Mouse (Mus musculus) limb, embryonic 15.5 days (tissue): ENCODE data around the gene Snx8. TPM values are rescaled to one million over a fixed set of nuclear protein-coding genes. Genes with fewer than 3 reads are reported as not detected.
"Not testable (repeated sequence)": the region's sequence is repeated elsewhere in the genome, so short reads cannot be mapped to it uniquely, and the experiment has no call there.

Source experiments
- ATAC-seq: fragments of 200-750 bp; cut with Nextera tagmentation; 2 replicates; pipeline ENCODE4 v1.8.0; 2017; ENCODE audit warnings: low read depth, moderate TSS enrichment; ENCODE audit not compliant: insufficient number of reproducible peaks, low FRiP score, low TSS enrichment
- H3K27ac ChIP-seq: fragments of 300-500 bp; sonication (generic); 2 replicates; pipeline ENCODE4 v1.5.1; 2015; ENCODE audit warnings: moderate library complexity, mild to moderate bottlenecking, inconsistent platforms
- H3K27me3 ChIP-seq: fragments of 300-500 bp; sonication (generic); 2 replicates; pipeline ENCODE4 v1.6.1; 2015; ENCODE audit warnings: inconsistent platforms
- H3K36me3 ChIP-seq: fragments of 300-500 bp; sonication (generic); 2 replicates; pipeline ENCODE4 v1.6.1; 2015; ENCODE audit warnings: inconsistent platforms
- H3K4me1 ChIP-seq: fragments of 300-500 bp; sonication (generic); 2 replicates; pipeline ENCODE4 v1.6.1; 2015; ENCODE audit warnings: inconsistent platforms
- H3K4me2 ChIP-seq: fragments of 300-500 bp; sonication (generic); 2 replicates; pipeline ENCODE4 v1.6.1; 2015; ENCODE audit warnings: mild to moderate bottlenecking, inconsistent platforms
- H3K4me3 ChIP-seq: fragments of 300-500 bp; sonication (generic); 2 replicates; pipeline ENCODE4 v1.5.1; 2015; ENCODE audit warnings: mild to moderate bottlenecking, inconsistent platforms
- H3K9ac ChIP-seq: fragments of 300-500 bp; sonication (generic); 2 replicates; pipeline ENCODE4 v1.6.1; 2015; ENCODE audit warnings: inconsistent platforms
- H3K9me3 ChIP-seq: fragments of 300-500 bp; sonication (generic); 2 replicates; pipeline ENCODE4 v1.6.1; 2016; ENCODE audit warnings: inconsistent platforms
- WGBS: fragments of 180-500 bp; shearing (Covaris S2); methylation state at CpG from one replicate; pipeline ENCODE4 v1.1.7; 2015; 5-methylcytosine and 5-hydroxymethylcytosine counted together
- polyA plus RNA-seq: library from polyadenylated mRNA; unstranded; fragments of >200 nt; fragmentation: Nextera tagmentation; extraction: Ambion mirVana; gene quantifications from 2 replicates; pipeline ENCODE4 v1.2.1, GENCODE M21; 2015

Gene Snx8
- polyA plus RNA-seq, 1 experiment from 2014 or later = 23.8 TPM

DNA sequence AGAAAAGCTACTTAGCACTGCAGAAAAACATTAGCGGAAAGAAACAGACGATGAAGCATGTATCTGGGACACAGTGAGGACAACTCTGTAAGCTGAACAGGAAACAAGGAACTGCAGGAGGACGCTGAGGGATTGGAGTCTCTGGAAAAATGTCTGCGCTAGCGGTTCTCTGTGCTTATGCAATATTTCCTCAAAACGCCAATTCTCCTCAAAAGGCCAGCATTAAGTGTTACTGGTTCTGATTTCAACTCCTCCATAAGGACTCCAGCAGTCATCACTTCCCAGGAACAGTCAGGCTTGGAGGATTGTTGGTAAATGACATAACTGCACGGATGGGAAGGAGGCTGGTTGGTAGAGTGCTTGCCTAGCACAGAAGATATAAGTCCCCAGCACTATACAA is 7.9 kb downstream of the Snx8 start:
- H3K36me3 ChIP-seq = no peaks in the 10 kb centered on the region
- H3K4me3 ChIP-seq = no peak overlapping the region
- H3K9me3 ChIP-seq = no peaks in the 10 kb centered on the region
- no peak overlapping the region for H3K9ac ChIP-seq
- peaks cover 11% of the 10 kb centered on the region for H3K4me1 ChIP-seq
- ATAC-seq = no peak
- no peak overlapping the region for H3K27ac ChIP-seq
- no peak overlapping the region for H3K4me2 ChIP-seq
- H3K27me3 ChIP-seq = no peaks in the 10 kb centered on the region
- 86% methylated on average over 7 of the region's 7 CpGs for WGBS

DNA sequence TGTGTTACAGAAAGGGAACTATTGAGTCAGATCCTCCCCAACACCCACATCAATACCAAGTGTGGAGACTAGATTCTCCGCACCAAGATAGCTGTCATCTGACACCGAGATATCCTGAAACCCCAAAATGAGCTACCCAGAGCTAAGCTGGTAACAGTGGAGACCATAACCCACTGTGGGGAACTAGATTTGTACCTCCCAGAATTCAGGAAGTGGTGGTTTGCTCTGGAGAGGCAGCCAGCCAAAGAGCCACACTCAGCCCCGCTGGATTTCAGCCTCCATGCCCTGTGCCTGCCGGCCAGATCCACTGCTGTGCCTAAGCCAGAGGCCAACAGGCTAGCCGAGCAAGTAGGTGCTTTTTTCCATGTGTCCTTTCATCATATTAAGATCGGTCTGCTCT is 9.8 kb downstream of the Snx8 start:
- H3K9me3 ChIP-seq = no peaks in the 10 kb centered on the region
- H3K27me3 ChIP-seq = no peaks in the 10 kb centered on the region
- H3K27ac ChIP-seq = no peak overlapping the region
- no peaks in the 10 kb centered on the region for H3K36me3 ChIP-seq
- H3K4me1 ChIP-seq = peaks cover 10% of the 10 kb centered on the region
- H3K9ac ChIP-seq = no peak overlapping the region
- no peak overlapping the region for H3K4me3 ChIP-seq
- WGBS = 72% methylated on average over 6 of the region's 6 CpGs
- no peak for ATAC-seq
- H3K4me2 ChIP-seq = no peak overlapping the region

DNA sequence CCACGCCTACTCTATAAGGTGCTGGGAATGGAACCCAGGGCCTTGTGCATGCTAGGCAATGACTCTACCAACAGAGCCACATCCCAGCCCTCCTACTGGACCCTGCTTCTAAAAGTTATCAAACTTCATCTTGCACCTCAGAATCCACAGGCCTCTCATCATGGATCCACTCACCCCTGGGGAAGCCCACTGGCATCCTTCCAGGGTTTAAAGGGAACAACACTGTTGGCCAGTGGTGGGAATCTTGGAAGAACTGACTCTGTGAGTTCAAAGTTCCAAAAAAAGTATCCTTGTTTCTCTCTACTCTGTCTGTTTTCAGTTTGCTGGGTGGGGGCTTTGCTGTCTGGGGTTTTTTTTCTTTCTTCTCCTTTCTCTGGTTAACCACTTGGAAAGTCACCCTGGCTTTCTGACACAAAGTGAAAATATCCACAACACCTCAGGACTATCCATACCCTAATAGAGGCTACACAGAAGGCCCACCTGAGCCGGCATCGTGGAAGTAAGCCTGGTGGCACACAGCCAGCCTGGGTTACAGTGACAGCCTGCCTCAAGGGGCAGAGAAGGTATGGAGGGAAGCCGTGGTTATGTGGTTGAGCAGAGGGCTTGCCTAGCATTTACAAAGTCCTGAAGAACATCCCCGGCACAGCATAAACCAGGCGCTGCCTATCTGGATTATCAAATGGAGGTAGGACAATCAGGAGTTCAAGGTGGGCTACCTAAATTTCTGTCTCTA is 10.8 kb downstream of the Snx8 start:
- no peaks in the 10 kb centered on the region for H3K27me3 ChIP-seq
- 79% methylated on average over 6 of the region's 6 CpGs for WGBS
- no peak overlapping the region for H3K9ac ChIP-seq
- no peaks in the 10 kb centered on the region for H3K36me3 ChIP-seq
- no peaks in the 10 kb centered on the region for H3K9me3 ChIP-seq
- H3K27ac ChIP-seq = no peak overlapping the region
- ATAC-seq = no peak
- 0 out of 2 replicates have a peak, but pooled peaks cover 3% of the 10 kb centered on the region for H3K4me1 ChIP-seq
- no peak overlapping the region for H3K4me2 ChIP-seq
- no peak overlapping the region for H3K4me3 ChIP-seq

DNA sequence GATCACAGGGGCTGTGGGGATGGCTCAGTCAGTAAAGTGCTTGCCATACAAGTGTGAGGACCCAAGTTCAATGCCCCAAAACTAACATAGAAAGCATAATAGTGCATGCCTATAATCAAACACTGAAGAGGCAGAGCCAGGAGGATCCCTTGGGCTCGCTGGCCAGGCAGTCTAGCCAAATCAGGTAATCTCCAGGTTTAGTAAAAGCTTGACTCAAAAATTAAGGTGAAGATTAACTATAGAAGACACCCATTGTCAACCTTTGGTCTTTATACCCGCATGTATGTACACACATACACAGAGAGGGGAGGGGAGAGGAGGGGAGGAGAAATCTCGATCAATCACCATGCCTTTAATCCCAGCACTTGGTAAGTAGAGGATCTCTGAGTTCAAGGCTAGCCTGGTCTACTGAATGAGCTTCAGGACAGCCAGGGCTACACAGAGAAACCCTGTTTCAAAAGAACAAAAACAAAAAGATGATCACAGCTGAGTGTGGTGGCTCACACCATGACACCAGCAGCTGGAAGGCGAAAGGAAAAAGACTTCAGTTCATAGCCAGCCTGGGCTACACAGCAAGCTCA is 13.7 kb downstream of the Snx8 start:
- H3K4me2 ChIP-seq = no peak overlapping the region
- no peak overlapping the region for H3K27ac ChIP-seq
- no peak overlapping the region for H3K9ac ChIP-seq
- H3K27me3 ChIP-seq = no peaks in the 10 kb centered on the region
- ATAC-seq = no peak
- no peak overlapping the region for H3K4me3 ChIP-seq
- H3K9me3 ChIP-seq = no peaks in the 10 kb centered on the region
- peaks cover 8% of the 10 kb centered on the region for H3K4me1 ChIP-seq
- no peaks in the 10 kb centered on the region for H3K36me3 ChIP-seq
- 81% methylated on average over 4 of the region's 4 CpGs for WGBS

DNA sequence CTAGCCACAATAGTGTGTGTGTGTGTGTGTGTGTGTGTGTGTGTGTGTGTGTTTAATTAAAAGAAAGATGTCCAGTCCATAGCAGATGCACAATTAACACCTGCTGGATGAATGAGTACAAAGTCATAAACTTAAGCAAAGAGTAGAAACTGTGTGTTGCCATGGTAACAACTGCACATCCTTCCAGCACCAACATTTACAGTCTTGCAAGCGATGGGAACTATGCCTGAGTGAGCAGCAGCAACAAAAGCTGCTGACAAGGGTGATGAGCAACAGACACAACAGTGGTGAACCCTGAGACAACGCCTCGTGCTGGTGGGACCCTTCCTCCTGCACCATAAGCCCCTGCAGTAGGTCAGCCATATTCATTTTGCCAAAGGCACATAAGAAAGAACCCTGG is 14.8 kb downstream of the Snx8 start:
- Histone ChIP-seq H3K27me3 (no peaks in the 10 kb centered on the region), H3K4me1 (peaks cover 8% of the 10 kb centered on the region), H3K27ac (no peak overlapping the region), H3K4me2 (no peak overlapping the region), H3K9ac (no peak overlapping the region), H3K4me3 (no peak overlapping the region), H3K9me3 (no peaks in the 10 kb centered on the region), H3K36me3 (no peaks in the 10 kb centered on the region)
- WGBS = 51% methylated on average over 3 of the region's 3 CpGs
- ATAC-seq = no peak

DNA sequence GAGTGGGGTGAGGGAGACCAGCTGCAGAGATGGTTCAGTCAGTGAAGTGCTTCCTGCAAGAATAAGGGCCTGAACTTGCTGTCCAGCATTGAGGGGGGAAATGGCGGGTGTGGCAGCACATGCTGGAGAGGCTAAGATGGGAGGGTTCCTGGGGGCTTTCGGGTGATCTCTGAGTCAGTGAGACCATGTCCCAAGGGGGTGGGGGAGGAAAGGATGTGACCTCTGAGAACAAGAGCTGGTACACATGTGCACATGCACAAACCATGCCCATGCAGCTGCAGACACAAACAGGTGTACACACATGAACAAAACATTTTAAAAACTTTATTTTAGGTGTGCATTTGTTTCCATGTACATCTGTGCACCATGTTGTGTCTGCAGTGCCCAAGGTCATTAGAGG is 15.4 kb downstream of the Snx8 start:
- Histone ChIP-seq H3K9ac (no peak overlapping the region), H3K36me3 (no peaks in the 10 kb centered on the region), H3K4me1 (peaks cover 8% of the 10 kb centered on the region), H3K9me3 (no peaks in the 10 kb centered on the region), H3K27ac (no peak overlapping the region), H3K27me3 (no peaks in the 10 kb centered on the region), H3K4me2 (no peak overlapping the region), H3K4me3 (no peak overlapping the region)
- WGBS = 76% methylated on average over 2 of the region's 2 CpGs
- no peak for ATAC-seq

DNA sequence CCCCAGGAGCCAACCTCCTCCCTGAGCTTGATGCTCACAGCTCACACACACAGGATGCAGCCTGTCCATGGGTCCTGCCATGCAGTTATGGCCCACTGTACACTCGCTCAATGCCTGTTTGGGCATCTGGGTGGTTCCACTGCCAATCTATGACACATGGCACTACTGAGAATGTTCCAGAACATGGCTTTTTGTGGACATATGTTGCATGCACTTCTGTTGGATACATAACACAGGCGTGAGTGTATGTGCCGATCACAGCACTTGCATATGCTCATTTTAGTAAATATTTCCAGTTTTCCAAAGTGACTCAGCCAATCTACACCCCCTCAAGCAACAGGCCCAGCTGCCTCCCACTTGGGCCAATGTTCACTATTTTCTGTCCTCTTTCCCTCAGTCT is 17.4 kb downstream of the Snx8 start:
- Histone ChIP-seq H3K27ac (peak overlapping the region; percentile 69), H3K9me3 (no peaks in the 10 kb centered on the region), H3K36me3 (no peaks in the 10 kb centered on the region), H3K27me3 (no peaks in the 10 kb centered on the region), H3K4me2 (no peak overlapping the region), H3K9ac (no peak overlapping the region), H3K4me1 (peaks cover 6% of the 10 kb centered on the region), H3K4me3 (no peak overlapping the region)
- WGBS = 91% methylated on average over 3 of the region's 3 CpGs
- no peak for ATAC-seq

DNA sequence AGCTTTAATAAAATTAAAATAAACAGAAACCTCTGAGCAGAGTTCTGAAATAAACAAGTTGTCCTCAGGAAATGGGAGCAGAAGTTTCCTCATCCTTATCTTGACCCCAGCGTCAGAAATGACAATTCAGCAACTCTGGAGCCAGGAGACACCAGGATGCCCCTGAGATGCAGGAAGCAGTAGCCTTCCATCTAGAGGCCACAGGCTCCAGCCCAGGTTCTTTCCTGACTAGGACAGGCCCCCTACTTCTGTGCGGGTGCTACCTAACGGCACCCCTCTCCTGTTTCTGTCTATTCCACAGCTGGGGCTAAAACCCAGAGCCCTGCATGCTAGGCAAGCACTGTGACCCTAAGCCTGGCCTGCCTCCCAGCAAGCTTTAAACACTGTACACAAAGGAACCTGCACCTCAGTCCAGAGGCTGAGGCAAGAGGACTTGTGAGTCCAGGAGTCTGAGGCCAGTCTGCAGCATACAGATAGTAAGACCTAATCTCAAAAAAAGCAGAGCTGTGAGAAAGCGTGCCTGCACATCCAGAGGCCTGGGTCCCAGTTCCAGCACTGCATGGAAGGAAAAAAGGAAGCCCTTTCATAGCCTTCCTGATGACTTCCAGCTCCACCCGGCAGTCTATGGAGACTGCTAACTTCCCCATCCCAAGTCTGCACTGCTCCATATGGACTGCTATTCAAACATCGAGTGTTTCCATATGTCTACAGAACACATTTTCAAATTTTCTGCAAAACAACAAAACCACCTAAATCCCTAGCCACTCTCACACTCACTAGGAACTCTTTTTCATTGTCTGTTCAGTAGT is 18.4 kb downstream of the Snx8 start:
- 61% methylated on average over 6 of the region's 6 CpGs for WGBS
- Histone ChIP-seq H3K36me3 (no peaks in the 10 kb centered on the region), H3K9me3 (no peaks in the 10 kb centered on the region), H3K4me1 (peaks cover 6% of the 10 kb centered on the region), H3K9ac (no peak overlapping the region), H3K27me3 (no peaks in the 10 kb centered on the region), H3K4me3 (no peak overlapping the region), H3K4me2 (no peak overlapping the region), H3K27ac (peak overlapping the region; percentile 69)
- no peak for ATAC-seq

DNA sequence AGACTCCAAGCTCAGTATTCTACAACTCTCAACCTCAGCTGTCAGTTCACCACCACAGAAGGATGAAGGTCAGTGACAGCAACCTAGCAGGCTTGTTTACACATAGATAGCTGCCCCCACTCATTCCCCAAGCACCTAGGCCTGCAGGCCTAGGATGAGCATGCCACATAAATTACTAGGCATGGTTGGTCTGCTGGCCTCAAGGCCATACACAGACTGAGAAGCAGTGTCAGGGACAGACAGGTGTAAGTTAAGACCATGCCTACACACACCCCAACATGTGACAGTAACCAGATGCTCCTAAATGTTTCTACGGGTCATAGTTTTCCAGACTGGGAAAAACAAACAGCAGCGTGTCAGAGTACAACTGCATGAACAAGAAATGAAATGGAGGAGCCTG is 19.6 kb downstream of the Snx8 start:
- Histone ChIP-seq H3K27ac (no peak overlapping the region), H3K4me2 (no peak overlapping the region), H3K4me1 (peaks cover 6% of the 10 kb centered on the region), H3K9ac (no peak overlapping the region), H3K9me3 (no peaks in the 10 kb centered on the region), H3K4me3 (no peak overlapping the region), H3K27me3 (no peaks in the 10 kb centered on the region), H3K36me3 (no peaks in the 10 kb centered on the region)
- 78% methylated on average over 2 of the region's 2 CpGs for WGBS
- ATAC-seq = no peak

DNA sequence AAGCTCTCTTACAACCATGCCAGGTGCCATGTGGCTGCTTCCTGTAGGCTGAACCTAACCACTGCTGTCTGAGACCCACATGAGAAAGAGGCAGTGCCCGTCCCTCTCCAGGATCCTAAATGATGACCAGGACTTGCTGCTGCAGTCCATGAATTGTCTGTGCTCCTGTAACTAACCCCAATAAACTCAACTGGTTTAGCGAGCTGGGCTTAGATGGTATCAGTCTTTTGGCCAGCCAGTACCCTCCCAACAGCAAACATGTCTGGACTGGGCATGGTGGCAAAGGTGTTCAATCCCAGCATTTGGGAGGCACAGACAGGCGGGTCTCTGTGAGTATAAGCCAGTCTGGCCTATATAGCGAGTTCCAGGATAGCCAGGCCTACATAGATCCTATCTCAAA is 20.1 kb downstream of the Snx8 start:
- Histone ChIP-seq H3K36me3 (no peaks in the 10 kb centered on the region), H3K9me3 (no peaks in the 10 kb centered on the region), H3K4me1 (peaks cover 6% of the 10 kb centered on the region), H3K4me3 (no peak overlapping the region), H3K27me3 (no peaks in the 10 kb centered on the region), H3K4me2 (no peak overlapping the region), H3K27ac (no peak overlapping the region), H3K9ac (no peak overlapping the region)
- no peak for ATAC-seq
- 91% methylated on average over 4 of the region's 4 CpGs for WGBS

DNA sequence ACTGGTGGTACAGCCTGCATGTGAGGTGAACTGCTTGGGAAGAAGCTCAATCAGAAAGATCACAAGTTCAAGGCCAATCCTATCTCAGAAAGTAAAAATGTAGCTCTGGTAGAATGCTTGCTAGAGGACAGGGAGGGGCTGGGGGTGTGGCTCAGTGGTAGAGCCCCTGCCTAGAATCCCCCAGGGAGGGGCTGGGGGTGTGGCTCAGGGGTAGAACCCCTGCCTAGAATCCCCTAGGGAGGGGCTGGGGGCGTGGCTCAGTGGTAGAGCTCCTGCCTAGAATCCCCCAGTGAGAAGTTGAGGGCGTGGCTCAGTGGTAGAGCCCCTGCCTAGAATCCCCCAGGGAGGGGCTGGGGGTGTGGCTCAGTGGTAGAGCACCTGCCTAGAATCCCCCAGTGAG is 20.9 kb downstream of the Snx8 start:
- not testable (repeated sequence) for H3K4me1 ChIP-seq, H3K9ac ChIP-seq, H3K36me3 ChIP-seq, H3K9me3 ChIP-seq, ATAC-seq, H3K27ac ChIP-seq, H3K4me2 ChIP-seq, H3K27me3 ChIP-seq, H3K4me3 ChIP-seq
- 91% methylated on average over 2 of the region's 2 CpGs for WGBS

DNA sequence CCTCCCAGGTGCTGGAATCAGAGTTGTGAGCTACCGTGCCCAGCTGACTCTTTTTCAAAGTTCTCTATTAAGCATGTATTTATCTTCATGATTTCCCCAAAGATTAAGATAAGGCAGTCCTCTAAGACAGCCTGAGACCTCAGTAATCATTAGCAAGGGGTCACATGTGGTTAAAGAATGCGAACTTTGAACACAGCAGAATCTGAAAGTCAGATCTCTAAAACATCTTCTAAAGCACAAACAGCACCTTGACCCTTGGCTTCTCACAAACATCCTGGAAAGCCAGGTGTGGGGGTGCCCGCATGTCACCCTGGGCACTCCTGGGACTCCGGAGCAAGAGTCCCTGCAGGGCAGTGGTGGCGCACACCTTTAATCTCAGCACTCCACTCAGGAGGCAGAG is 24.6 kb downstream of the Snx8 start:
- Histone ChIP-seq H3K27ac (no peak overlapping the region), H3K9ac (no peak overlapping the region), H3K4me1 (no peaks in the 10 kb centered on the region), H3K4me3 (no peak overlapping the region), H3K27me3 (no peaks in the 10 kb centered on the region), H3K36me3 (peaks cover 5% of the 10 kb centered on the region; the same call in 1 of the 2 replicates), H3K9me3 (no peaks in the 10 kb centered on the region), H3K4me2 (no peak overlapping the region)
- WGBS = 94% methylated on average over 5 of the region's 5 CpGs
- ATAC-seq = no peak
